Mouse (Mus musculus) limb, embryonic 11.5 days (tissue): ENCODE measurements around the gene Rgs17. TPM values are rescaled to one million over a fixed set of nuclear protein-coding genes. Genes with fewer than 3 reads are reported as not detected.

Experiments used
- ATAC-seq: fragments of 200-750 bp; cut with Nextera tagmentation; 2 replicates; pipeline ENCODE4 v1.8.0; 2017; ENCODE audit warnings: low read depth; ENCODE audit not compliant: insufficient number of reproducible peaks, low FRiP score, low TSS enrichment
- DNase-seq: peaks from one replicate; pipeline ENCODE4 v3.0.0-alpha.2; 2015; ENCODE audit warnings: low spot score
- H3K27ac ChIP-seq: fragments of 300-500 bp; sonication (generic); replicated peaks from 2 replicates; pipeline ENCODE4 v1.5.1; 2014; ENCODE audit warnings: low read depth, mild to moderate bottlenecking, low read length
- H3K27me3 ChIP-seq: fragments of 300-500 bp; sonication (generic); 2 replicates; pipeline ENCODE4 v1.6.1; 2014; ENCODE audit warnings: mild to moderate bottlenecking, low read length, mixed read lengths; ENCODE audit not compliant: control insufficient read depth, insufficient read depth
- H3K36me3 ChIP-seq: fragments of 300-500 bp; sonication (generic); 2 replicates; pipeline ENCODE4 v1.6.1; 2014; ENCODE audit warnings: mild to moderate bottlenecking, low read length, moderate library complexity, mixed read lengths; ENCODE audit not compliant: control insufficient read depth, insufficient read depth
- H3K4me1 ChIP-seq: fragments of 300-500 bp; sonication (generic); 2 replicates; pipeline ENCODE4 v1.6.1; 2014; ENCODE audit warnings: low read length, mixed read lengths; ENCODE audit not compliant: control insufficient read depth, insufficient read depth
- H3K4me2 ChIP-seq: fragments of 300-500 bp; sonication (generic); 2 replicates; pipeline ENCODE4 v1.6.1; 2014; ENCODE audit warnings: low read depth, mild to moderate bottlenecking, moderate library complexity; ENCODE audit not compliant: severe bottlenecking
- H3K4me3 ChIP-seq: fragments of 300-500 bp; sonication (generic); 2 replicates; pipeline ENCODE4 v1.5.1; 2014; ENCODE audit warnings: low read depth, low read length
- H3K9ac ChIP-seq: fragments of 300-500 bp; sonication (generic); 2 replicates; pipeline ENCODE4 v1.6.1; 2014; ENCODE audit warnings: mild to moderate bottlenecking, low read length
- H3K9me3 ChIP-seq: fragments of 300-500 bp; sonication (generic); 2 replicates; pipeline ENCODE4 v1.6.1; 2016; ENCODE audit warnings: low read length; ENCODE audit not compliant: control insufficient read depth
- WGBS: fragments of 180-500 bp; shearing (Covaris S2); extraction: QIAGEN DNeasy Blood & Tissue Kit; methylation state at CpG from one replicate; pipeline ENCODE4 v1.1.7; 2014; 5-methylcytosine and 5-hydroxymethylcytosine counted together
- polyA plus RNA-seq: library from polyadenylated mRNA; unstranded; fragments of >200 nt; fragmentation: Nextera tagmentation; extraction: Ambion mirVana; gene quantifications from 2 replicates; pipeline ENCODE4 v1.2.1, GENCODE M21; 2014

The Rgs17 gene
- polyA plus RNA-seq, 1 experiment from 2014 or later = 0.33 TPM

DNA sequence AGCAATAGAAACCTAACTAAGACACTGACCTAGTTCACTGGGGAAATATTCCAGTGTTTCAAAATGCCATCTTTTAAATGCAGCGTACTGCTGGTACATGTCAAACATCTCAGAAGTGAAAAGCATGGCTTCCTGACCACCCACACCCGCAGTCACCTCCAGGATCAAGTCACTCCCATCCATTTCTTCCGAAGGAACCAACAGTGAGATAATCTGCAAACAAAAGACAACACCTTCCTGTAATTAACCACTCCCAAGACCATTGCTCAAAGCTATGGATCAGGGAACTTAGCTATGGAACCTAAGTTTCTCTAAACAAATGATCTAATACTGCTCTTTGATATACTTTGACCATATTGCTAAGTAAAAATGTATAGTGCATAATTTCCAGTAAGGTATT lies 103.4 kb downstream of the Rgs17 start:
- Histone ChIP-seq H3K4me2 (no peak overlapping the region), H3K27ac (no peak overlapping the region), H3K4me3 (no peak overlapping the region), H3K36me3 (peaks cover 14% of the 10 kb centered on the region), H3K27me3 (no peaks in the 10 kb centered on the region), H3K9me3 (no peaks in the 10 kb centered on the region; the same call in 1 of the 2 replicates), H3K9ac (no peak overlapping the region), H3K4me1 (peaks cover 2% of the 10 kb centered on the region; the same call in 1 of the 2 replicates)
- ATAC-seq = no peak
- 94% methylated on average over 3 of the region's 3 CpGs for WGBS
- DNase-seq = no peak

DNA sequence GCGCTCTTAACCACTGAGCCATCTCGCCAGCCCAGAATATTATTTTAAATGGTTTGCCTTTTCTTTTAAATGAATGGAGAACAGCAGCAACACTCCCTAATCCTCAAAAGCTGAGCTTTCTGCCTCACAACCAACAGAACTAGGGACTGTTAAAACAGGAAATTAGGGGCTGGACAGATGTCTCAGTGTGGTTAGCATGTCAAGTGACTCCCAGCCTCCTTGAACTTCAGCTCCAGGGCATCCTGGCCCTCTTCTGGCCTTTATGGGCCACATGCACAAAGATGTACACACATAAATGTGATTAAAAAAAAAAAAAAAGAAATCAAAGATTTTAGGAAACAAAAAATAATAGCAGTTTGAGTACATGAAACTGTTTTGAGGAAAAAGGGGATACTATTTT lies 106.2 kb downstream of the Rgs17 start:
- no peak overlapping the region for H3K4me2 ChIP-seq
- no peaks in the 10 kb centered on the region for H3K27me3 ChIP-seq
- H3K9me3 ChIP-seq = no peaks in the 10 kb centered on the region; the same call in 1 of the 2 replicates
- WGBS = 95% methylated on average over 2 of the region's 2 CpGs
- H3K4me3 ChIP-seq = no peak overlapping the region
- no peaks in the 10 kb centered on the region for H3K4me1 ChIP-seq
- no peak overlapping the region for H3K27ac ChIP-seq
- DNase-seq (no peak), ATAC-seq (no peak)
- no peak overlapping the region for H3K9ac ChIP-seq
- H3K36me3 ChIP-seq = peaks cover 17% of the 10 kb centered on the region

DNA sequence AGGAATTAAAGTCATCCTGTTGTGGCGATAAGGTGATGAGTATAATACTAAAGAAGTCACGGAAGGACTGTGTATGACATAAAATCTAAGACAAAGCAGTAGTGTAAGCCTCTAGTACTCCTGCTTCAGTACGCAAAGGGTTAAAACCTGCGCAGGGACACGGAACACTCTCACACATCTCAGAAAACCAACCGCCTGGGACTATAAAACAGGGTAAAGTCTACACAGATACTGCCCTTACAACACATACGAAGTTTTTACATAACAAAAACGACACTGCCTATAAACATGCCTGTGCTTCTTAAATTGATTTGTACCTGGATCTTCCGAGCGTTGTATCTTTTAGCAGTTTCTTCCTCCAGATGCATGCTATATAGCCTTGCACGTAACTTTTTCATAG lies 108.5 kb downstream of the Rgs17 start:
- no peaks in the 10 kb centered on the region; the same call in 1 of the 2 replicates for H3K9me3 ChIP-seq
- DNase-seq (no peak), ATAC-seq (no peak)
- H3K9ac ChIP-seq = no peak overlapping the region
- 93% methylated on average over 11 of the region's 11 CpGs for WGBS
- H3K27ac ChIP-seq = no peak overlapping the region
- H3K4me2 ChIP-seq = no peak overlapping the region
- H3K4me3 ChIP-seq = no peak overlapping the region
- no peaks in the 10 kb centered on the region for H3K27me3 ChIP-seq
- H3K4me1 ChIP-seq = no peaks in the 10 kb centered on the region
- H3K36me3 ChIP-seq = peaks cover 17% of the 10 kb centered on the region

DNA sequence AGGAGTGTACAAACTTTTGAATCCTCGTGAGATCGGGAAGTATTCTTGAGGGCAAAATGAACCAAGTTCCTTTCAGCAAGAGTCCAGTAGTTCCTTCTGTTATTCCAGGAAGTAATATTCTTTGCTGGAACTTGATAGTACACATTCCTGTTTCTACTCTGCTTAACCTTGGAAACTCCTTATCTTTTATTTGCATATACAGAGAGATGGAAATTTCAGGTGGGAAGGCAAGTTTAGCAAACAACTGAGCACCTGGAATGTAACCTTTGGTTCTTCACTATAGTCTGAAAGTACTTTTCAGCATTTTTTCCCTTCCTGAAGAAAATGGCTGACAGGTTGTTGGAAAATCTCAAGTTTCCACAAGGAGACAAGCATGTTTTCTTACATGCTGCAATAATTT lies 114.5 kb downstream of the Rgs17 start:
- WGBS = 83% methylated on average over 2 of the region's 2 CpGs
- Histone ChIP-seq H3K27me3 (no peaks in the 10 kb centered on the region), H3K9me3 (no peaks in the 10 kb centered on the region), H3K4me3 (no peak overlapping the region), H3K9ac (no peak overlapping the region), H3K4me2 (no peak overlapping the region), H3K4me1 (0 out of 2 replicates have a peak, but pooled peaks cover 5% of the 10 kb centered on the region), H3K36me3 (peaks cover 3% of the 10 kb centered on the region; the same call in 1 of the 2 replicates), H3K27ac (no peak overlapping the region)
- ATAC-seq (no peak), DNase-seq (no peak)

DNA sequence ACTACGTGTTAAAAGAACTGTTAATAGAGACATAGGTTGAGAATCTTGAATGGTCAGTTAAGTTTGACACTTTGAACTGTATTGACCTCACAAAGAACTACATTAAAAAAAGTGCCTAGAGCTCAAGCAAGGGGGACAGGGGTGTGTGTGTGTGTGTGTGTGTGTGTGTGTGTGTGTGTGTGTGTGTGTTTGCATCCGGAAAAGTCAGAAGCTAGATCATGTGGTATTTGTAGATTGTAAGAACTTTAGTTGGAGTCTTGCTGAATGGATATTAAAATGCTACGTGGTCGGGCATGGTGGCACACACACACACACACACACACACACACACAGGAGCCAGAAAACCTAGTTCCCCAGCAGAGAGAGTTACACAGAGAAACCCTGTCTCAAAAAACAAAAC lies 115.2 kb downstream of the Rgs17 start:
- H3K4me1 ChIP-seq = 0 out of 2 replicates have a peak, but pooled peaks cover 7% of the 10 kb centered on the region
- no peak overlapping the region for H3K4me3 ChIP-seq
- no peak overlapping the region for H3K9ac ChIP-seq
- H3K36me3 ChIP-seq = peaks cover 6% of the 10 kb centered on the region; the same call in 1 of the 2 replicates
- H3K27me3 ChIP-seq = no peaks in the 10 kb centered on the region
- ATAC-seq (no peak), DNase-seq (no peak)
- H3K4me2 ChIP-seq = no peak overlapping the region
- no peak overlapping the region for H3K27ac ChIP-seq
- H3K9me3 ChIP-seq = no peaks in the 10 kb centered on the region
- WGBS = 80% methylated on average over 4 of the region's 4 CpGs

DNA sequence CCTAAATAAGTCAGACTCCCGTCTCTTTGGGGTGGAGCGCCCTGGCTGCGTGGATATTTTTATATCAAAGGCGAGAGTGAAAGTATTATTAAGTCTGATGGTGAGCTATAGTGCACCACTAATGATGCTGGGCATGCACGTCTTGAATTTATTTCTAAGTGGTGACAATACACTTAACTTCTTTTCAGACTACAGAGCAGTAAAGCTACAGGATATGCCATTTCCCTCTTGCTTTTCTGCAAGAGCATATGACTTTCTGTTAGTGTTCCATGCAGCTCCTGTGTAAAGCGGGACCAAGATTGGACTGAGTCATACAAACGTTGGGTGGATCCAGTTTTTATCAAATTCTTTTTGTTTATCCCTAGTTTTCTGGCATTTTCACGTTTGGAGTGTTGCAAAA lies 115.8 kb downstream of the Rgs17 start:
- WGBS = 23% methylated on average over 8 of the region's 8 CpGs
- Histone ChIP-seq H3K4me3 (peak overlapping the region; percentile 75), H3K9me3 (no peaks in the 10 kb centered on the region), H3K4me2 (peak overlapping the region; percentile 39), H3K36me3 (peaks cover 9% of the 10 kb centered on the region; the same call in 1 of the 2 replicates), H3K27ac (peak overlapping the region; percentile 55; the same call in 1 of the 2 replicates), H3K9ac (peak overlapping the region; percentile 47), H3K4me1 (0 out of 2 replicates have a peak, but pooled peaks cover 7% of the 10 kb centered on the region), H3K27me3 (no peaks in the 10 kb centered on the region)
- DNase-seq (no peak), ATAC-seq (peak; percentile 6; the same call in 1 of the 2 replicates)

DNA sequence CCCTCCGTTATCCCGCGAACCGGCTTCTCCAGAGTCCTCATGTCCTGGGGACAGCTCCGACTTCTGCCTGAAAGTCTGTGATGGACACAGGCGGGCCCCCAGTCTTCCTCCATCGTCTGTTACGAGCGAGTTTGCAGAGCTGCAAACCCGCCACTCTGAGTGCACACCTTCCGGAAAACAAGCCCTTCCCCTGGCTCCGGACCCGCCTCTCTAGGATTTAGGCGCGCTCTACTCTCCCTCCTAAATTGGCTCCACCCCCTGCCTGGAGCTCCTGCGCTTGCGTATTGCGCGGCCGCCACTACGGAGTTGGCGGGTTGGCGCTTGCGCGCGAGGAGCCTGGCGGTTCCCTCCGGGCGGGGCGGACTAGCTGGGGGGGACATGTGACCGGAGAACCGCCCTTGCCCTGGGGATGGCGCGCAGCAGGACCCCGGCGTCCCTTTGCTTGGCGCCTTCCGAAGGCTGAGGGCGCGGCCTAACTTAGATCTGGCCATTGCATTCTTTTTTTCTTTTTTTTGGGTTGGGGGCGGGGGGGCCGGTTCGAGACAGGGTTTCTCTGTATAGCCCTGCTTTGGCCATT lies 116.4 kb downstream of the Rgs17 start:
- under 1% methylated on average over 43 of the region's 43 CpGs for WGBS
- ATAC-seq = peak; percentile 94
- peak; percentile 94 for DNase-seq

DNA sequence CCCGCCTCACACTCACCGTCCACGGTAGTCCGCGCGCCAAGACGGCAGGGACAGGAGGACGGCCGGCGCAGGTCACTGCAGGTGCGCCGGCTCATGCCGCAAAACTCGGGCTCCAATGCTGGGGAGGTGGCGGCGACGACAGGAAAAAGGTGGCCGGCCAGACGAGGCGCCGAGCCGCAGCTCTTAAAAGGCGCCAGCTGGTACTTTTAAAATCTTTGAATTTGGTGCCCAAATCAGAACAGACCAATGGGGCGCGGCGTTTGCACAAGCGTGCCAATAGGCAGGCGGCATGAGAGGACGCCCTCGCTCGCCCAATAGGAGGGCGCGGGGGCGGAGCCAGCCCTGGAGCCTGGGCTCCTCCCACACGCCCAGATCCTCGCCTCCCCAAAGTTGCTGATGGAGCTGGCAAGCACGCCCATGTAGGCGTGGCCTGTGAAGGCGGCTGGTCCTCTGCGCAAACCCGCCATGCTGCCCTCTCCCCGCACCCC lies 116.9 kb downstream of the Rgs17 start, which contains the start of gene Fbxo5:
Gene Fbxo5 (minus strand): TSS at position 358 of the 488 bp plus-strand sequence.
- ATAC-seq = peak; percentile 95
- 0% methylated on average over 41 of the region's 42 CpGs for WGBS

More for the DNA sequence above, 116.4 kb downstream of the Rgs17 start:
- peak overlapping the region; percentile 75 for H3K4me3 ChIP-seq
- H3K4me2 ChIP-seq = peak overlapping the region; percentile 39
- no peaks in the 10 kb centered on the region for H3K9me3 ChIP-seq
- no peaks in the 10 kb centered on the region for H3K27me3 ChIP-seq
- H3K9ac ChIP-seq = peak overlapping the region; percentile 72
- peak overlapping the region; percentile 70; the same call in 1 of the 2 replicates for H3K27ac ChIP-seq
- peaks cover 13% of the 10 kb centered on the region; the same call in 1 of the 2 replicates for H3K36me3 ChIP-seq
- 0 out of 2 replicates have a peak, but pooled peaks cover 7% of the 10 kb centered on the region for H3K4me1 ChIP-seq

More for the DNA sequence above, 116.9 kb downstream of the Rgs17 start, which contains the start of gene Fbxo5:
- peak within 1 kb of the TSS; percentile 81 for H3K27ac ChIP-seq
- no peaks in the 10 kb centered on the region for H3K9me3 ChIP-seq
- H3K36me3 ChIP-seq = peaks cover 18% of the 10 kb centered on the region; the same call in 1 of the 2 replicates
- H3K27me3 ChIP-seq = no peaks in the 10 kb centered on the region
- DNase-seq = peak; percentile 96
- H3K9ac ChIP-seq = peak within 1 kb of the TSS; percentile 72
- H3K4me3 ChIP-seq = peak within 1 kb of the TSS; percentile 75
- H3K4me1 ChIP-seq = 0 out of 2 replicates have a peak, but pooled peaks cover 7% of the 10 kb centered on the region
- peak within 1 kb of the TSS; percentile 67 for H3K4me2 ChIP-seq
